Mouse (Mus musculus): Measurements from ENCODE around the gene Ngfr. TPM values are rescaled to one million over a fixed set of nuclear protein-coding genes. Genes with fewer than 3 reads are reported as not detected.

The Ngfr gene
- polyA plus RNA-seq, 1 experiment from 2014 or later: 125 TPM

GRCm38 (mm10) chr11:95557719-95558118, 29.8 kb downstream of the Ngfr start:
- no peak overlapping the region for H3K9ac ChIP-seq
- no peaks in the 10 kb centered on the region for H3K9me3 ChIP-seq
- H3K4me1 ChIP-seq: no peaks in the 10 kb centered on the region
- no peak overlapping the region for H3K27ac ChIP-seq
- H3K36me3 ChIP-seq: no peaks in the 10 kb centered on the region
- ATAC-seq (ENCODE audit: low FRiP score, low read depth): no peak
- no peak overlapping the region for H3K4me2 ChIP-seq (replicated peaks)
- WGBS: 49% methylated on average over 6 of the region's 6 CpGs
- H3K27me3 ChIP-seq (replicated peaks): no peaks in the 10 kb centered on the region
- H3K4me3 ChIP-seq: no peak overlapping the region

- Histone ChIP-seq H3K27me3 (replicated peaks) (no peaks in the 10 kb centered on the region), H3K36me3 (no peaks in the 10 kb centered on the region), H3K9me3 (no peaks in the 10 kb centered on the region), H3K4me1 (no peaks in the 10 kb centered on the region), H3K4me2 (replicated peaks) (no peak overlapping the region), H3K9ac (no peak overlapping the region), H3K27ac (no peak overlapping the region), H3K4me3 (no peak overlapping the region)
- no peak for ATAC-seq (ENCODE audit: low FRiP score, low read depth)
- 86% methylated on average over 6 of the region's 6 CpGs for WGBS
These were observed 30.5 kb downstream of the Ngfr start for GRCm38 (mm10) chr11:95557032-95557431.

GRCm38 (mm10) chr11:95555279-95555678, 32.3 kb downstream of the Ngfr start:
- Histone ChIP-seq H3K27me3 (replicated peaks) (no peaks in the 10 kb centered on the region), H3K9ac (no peak overlapping the region), H3K4me3 (no peak overlapping the region), H3K4me1 (no peaks in the 10 kb centered on the region), H3K9me3 (no peaks in the 10 kb centered on the region), H3K36me3 (no peaks in the 10 kb centered on the region), H3K27ac (no peak overlapping the region), H3K4me2 (replicated peaks) (no peak overlapping the region)
- ATAC-seq (ENCODE audit: low FRiP score, low read depth): no peak
- 45% methylated on average over 8 of the region's 8 CpGs for WGBS

GRCm38 (mm10) chr11:95550301-95551021, 37.1 kb downstream of the Ngfr start:
- 83% methylated on average over 12 of the region's 12 CpGs for WGBS
- Histone ChIP-seq H3K27ac (no peak overlapping the region), H3K4me2 (replicated peaks) (no peak overlapping the region), H3K9ac (no peak overlapping the region), H3K4me3 (no peak overlapping the region), H3K36me3 (no peaks in the 10 kb centered on the region), H3K27me3 (replicated peaks) (no peaks in the 10 kb centered on the region), H3K4me1 (no peaks in the 10 kb centered on the region), H3K9me3 (no peaks in the 10 kb centered on the region)
- no peak for ATAC-seq (ENCODE audit: low FRiP score, low read depth)

- H3K27ac ChIP-seq: no peak overlapping the region
- H3K27me3 ChIP-seq (replicated peaks): no peaks in the 10 kb centered on the region
- 63% methylated on average over 10 of the region's 10 CpGs for WGBS
- no peaks in the 10 kb centered on the region for H3K9me3 ChIP-seq
- H3K4me2 ChIP-seq (replicated peaks): no peak overlapping the region
- no peak for ATAC-seq (ENCODE audit: low FRiP score, low read depth)
- H3K4me3 ChIP-seq: no peak overlapping the region
- H3K4me1 ChIP-seq: peaks cover 4% of the 10 kb centered on the region; the same call in 1 of the 2 replicates
- H3K36me3 ChIP-seq: no peaks in the 10 kb centered on the region
- H3K9ac ChIP-seq: no peak overlapping the region
These were observed 41.3 kb downstream of the Ngfr start for GRCm38 (mm10) chr11:95546021-95546782.

GRCm38 (mm10) chr11:95544546-95545327, 42.8 kb downstream of the Ngfr start:
- Histone ChIP-seq H3K4me2 (replicated peaks) (no peak overlapping the region), H3K27ac (no peak overlapping the region), H3K27me3 (replicated peaks) (no peaks in the 10 kb centered on the region), H3K36me3 (no peaks in the 10 kb centered on the region), H3K9me3 (no peaks in the 10 kb centered on the region), H3K4me1 (peaks cover 17% of the 10 kb centered on the region; the same call in 1 of the 2 replicates), H3K9ac (no peak overlapping the region), H3K4me3 (no peak overlapping the region)
- no peak for ATAC-seq (ENCODE audit: low FRiP score, low read depth)
- 85% methylated on average over 8 of the region's 8 CpGs for WGBS

GRCm38 (mm10) chr11:95540637-95541385, 46.7 kb downstream of the Ngfr start:
- Histone ChIP-seq H3K9me3 (no peaks in the 10 kb centered on the region), H3K4me2 (replicated peaks) (peak overlapping the region; percentile 5; the same call in 1 of the 2 replicates), H3K36me3 (no peaks in the 10 kb centered on the region), H3K27ac (no peak overlapping the region), H3K27me3 (replicated peaks) (no peaks in the 10 kb centered on the region), H3K4me1 (peaks cover 26% of the 10 kb centered on the region), H3K9ac (0 out of 2 replicates have a peak overlapping the region, but pooled peaks have one; percentile 9), H3K4me3 (no peak overlapping the region)
- WGBS: 31% methylated on average over 18 of the region's 18 CpGs
- no peak for ATAC-seq (ENCODE audit: low FRiP score, low read depth)

- Histone ChIP-seq H3K4me2 (replicated peaks) (no peak overlapping the region), H3K27ac (no peak overlapping the region), H3K36me3 (no peaks in the 10 kb centered on the region), H3K27me3 (replicated peaks) (no peaks in the 10 kb centered on the region), H3K9me3 (no peaks in the 10 kb centered on the region), H3K9ac (no peak overlapping the region), H3K4me3 (no peak overlapping the region), H3K4me1 (peaks cover 21% of the 10 kb centered on the region)
- WGBS: 69% methylated on average over 15 of the region's 15 CpGs
- no peak for ATAC-seq (ENCODE audit: low FRiP score, low read depth)
These were observed 49.0 kb downstream of the Ngfr start for GRCm38 (mm10) chr11:95538378-95539104.

GRCm38 (mm10) chr11:95533484-95534160, 53.9 kb downstream of the Ngfr start:
- Histone ChIP-seq H3K4me3 (no peak overlapping the region), H3K9ac (0 out of 2 replicates have a peak overlapping the region, but pooled peaks have one; percentile 26), H3K36me3 (no peaks in the 10 kb centered on the region), H3K27ac (no peak overlapping the region), H3K27me3 (replicated peaks) (no peaks in the 10 kb centered on the region), H3K9me3 (no peaks in the 10 kb centered on the region), H3K4me1 (peaks cover 4% of the 10 kb centered on the region; the same call in 1 of the 2 replicates), H3K4me2 (replicated peaks) (peak overlapping the region; percentile 45)
- 22% methylated on average over 24 of the region's 24 CpGs for WGBS
- peak; percentile 78; the same call in 1 of the 2 replicates for ATAC-seq (ENCODE audit: low FRiP score, low read depth)

GRCm38 (mm10) chr11:95532353-95533072, 55.0 kb downstream of the Ngfr start:
- H3K4me2 ChIP-seq (replicated peaks): no peak overlapping the region
- 77% methylated on average over 13 of the region's 13 CpGs for WGBS
- no peaks in the 10 kb centered on the region for H3K27me3 ChIP-seq (replicated peaks)
- no peak overlapping the region for H3K9ac ChIP-seq
- no peak overlapping the region for H3K4me3 ChIP-seq
- no peaks in the 10 kb centered on the region for H3K9me3 ChIP-seq
- no peaks in the 10 kb centered on the region for H3K36me3 ChIP-seq
- H3K4me1 ChIP-seq: no peaks in the 10 kb centered on the region
- no peak for ATAC-seq (ENCODE audit: low FRiP score, low read depth)
- no peak overlapping the region for H3K27ac ChIP-seq
